Mouse (Mus musculus) intestine, embryonic 16.5 days (tissue): ENCODE measurements around the gene Rnf217. TPM values are rescaled to one million over a fixed set of nuclear protein-coding genes. Genes with fewer than 3 reads are reported as not detected.

Source experiments
- ATAC-seq: fragments of 200-750 bp; cut with Nextera tagmentation; 2 replicates; pipeline ENCODE4 v1.8.0; 2017; ENCODE audit warnings: moderate TSS enrichment, moderate library complexity
- H3K27ac ChIP-seq: fragments of 300-500 bp; sonication (generic); 2 replicates; pipeline ENCODE4 v1.5.1; 2014; ENCODE audit warnings: mild to moderate bottlenecking, low read length
- H3K27me3 ChIP-seq: fragments of 300-500 bp; sonication (generic); replicated peaks from 2 replicates; pipeline ENCODE4 v1.6.1; 2014; ENCODE audit warnings: low read length, control low read depth, mixed read lengths; ENCODE audit not compliant: control insufficient read depth, insufficient read depth
- H3K36me3 ChIP-seq: fragments of 300-500 bp; sonication (generic); 2 replicates; pipeline ENCODE4 v1.6.1; 2014; ENCODE audit warnings: low read length, control low read depth; ENCODE audit not compliant: control insufficient read depth, insufficient read depth
- H3K4me1 ChIP-seq: fragments of 300-500 bp; sonication (generic); 2 replicates; pipeline ENCODE4 v1.6.1; 2014; ENCODE audit warnings: low read length, control low read depth, mixed read lengths; ENCODE audit not compliant: control insufficient read depth, insufficient read depth
- H3K4me2 ChIP-seq: fragments of 300-500 bp; sonication (generic); 2 replicates; pipeline ENCODE4 v1.6.1; 2014; ENCODE audit warnings: low read depth, low read length, control low read depth
- H3K4me3 ChIP-seq: fragments of 300-500 bp; sonication (generic); 2 replicates; pipeline ENCODE4 v1.5.1; 2014; ENCODE audit warnings: mild to moderate bottlenecking, low read length
- H3K9ac ChIP-seq: fragments of 300-500 bp; sonication (generic); 2 replicates; pipeline ENCODE4 v1.6.1; 2014; ENCODE audit warnings: low read depth, low read length
- H3K9me3 ChIP-seq: fragments of 300-500 bp; sonication (generic); 2 replicates; pipeline ENCODE4 v1.6.1; 2016; ENCODE audit warnings: low read length, control low read depth; ENCODE audit not compliant: control insufficient read depth
- WGBS: fragments of 180-500 bp; shearing (Covaris S2); extraction: QIAGEN DNeasy Blood & Tissue Kit; methylation state at CpG from one replicate; pipeline ENCODE4 v1.1.7; 2014; 5-methylcytosine and 5-hydroxymethylcytosine counted together
- polyA plus RNA-seq: library from polyadenylated mRNA; unstranded; fragments of >200 nt; fragmentation: Nextera tagmentation; extraction: Ambion mirVana; gene quantifications from 2 replicates; pipeline ENCODE4 v1.2.1, GENCODE M21; 2015

The Rnf217 gene
- polyA plus RNA-seq, 1 experiment from 2014 or later, result 1.1 TPM

- H3K4me1 ChIP-seq, result no peaks in the 10 kb centered on the region
- no peak for ATAC-seq
- no peak overlapping the region for H3K27ac ChIP-seq
- no peak overlapping the region for H3K4me2 ChIP-seq
- no peaks in the 10 kb centered on the region for H3K27me3 ChIP-seq
- 45% methylated on average over 10 of the region's 10 CpGs for WGBS
- no peaks in the 10 kb centered on the region for H3K36me3 ChIP-seq
- no peaks in the 10 kb centered on the region for H3K9me3 ChIP-seq
- H3K9ac ChIP-seq, result no peak overlapping the region
- no peak overlapping the region for H3K4me3 ChIP-seq
These were observed 141.7 kb downstream of the Rnf217 start for GRCm38 (mm10) chr10:31467043-31467898.

GRCm38 (mm10) chr10:31465840-31466541, 143.0 kb downstream of the Rnf217 start:
- no peak for ATAC-seq
- H3K27me3 ChIP-seq, result no peaks in the 10 kb centered on the region
- H3K9me3 ChIP-seq, result no peaks in the 10 kb centered on the region
- H3K27ac ChIP-seq, result no peak overlapping the region
- H3K4me3 ChIP-seq, result no peak overlapping the region
- 74% methylated on average over 6 of the region's 6 CpGs for WGBS
- H3K36me3 ChIP-seq, result no peaks in the 10 kb centered on the region
- H3K9ac ChIP-seq, result no peak overlapping the region
- H3K4me2 ChIP-seq, result no peak overlapping the region
- no peaks in the 10 kb centered on the region for H3K4me1 ChIP-seq

- no peaks in the 10 kb centered on the region for H3K4me1 ChIP-seq
- WGBS, result 58% methylated on average over 4 of the region's 4 CpGs
- no peak overlapping the region for H3K4me2 ChIP-seq
- ATAC-seq, result no peak
- H3K36me3 ChIP-seq, result no peaks in the 10 kb centered on the region
- H3K4me3 ChIP-seq, result no peak overlapping the region
- no peak overlapping the region for H3K9ac ChIP-seq
- H3K27me3 ChIP-seq, result no peaks in the 10 kb centered on the region
- no peak overlapping the region for H3K27ac ChIP-seq
- no peaks in the 10 kb centered on the region for H3K9me3 ChIP-seq
These were observed 143.6 kb downstream of the Rnf217 start for GRCm38 (mm10) chr10:31465424-31465823.

- no peak overlapping the region for H3K4me3 ChIP-seq
- no peak for ATAC-seq
- no peaks in the 10 kb centered on the region for H3K36me3 ChIP-seq
- H3K4me1 ChIP-seq, result no peaks in the 10 kb centered on the region
- no peak overlapping the region for H3K4me2 ChIP-seq
- no peak overlapping the region for H3K9ac ChIP-seq
- WGBS, result 92% methylated on average over 2 of the region's 2 CpGs
- no peaks in the 10 kb centered on the region for H3K9me3 ChIP-seq
- no peak overlapping the region for H3K27ac ChIP-seq
- no peaks in the 10 kb centered on the region for H3K27me3 ChIP-seq
These were observed 145.9 kb downstream of the Rnf217 start for GRCm38 (mm10) chr10:31463044-31463443.

GRCm38 (mm10) chr10:31456806-31457205, 152.2 kb downstream of the Rnf217 start:
- no peak for ATAC-seq
- no peaks in the 10 kb centered on the region for H3K36me3 ChIP-seq
- WGBS, result 69% methylated on average over 1 of the region's 1 CpGs

GRCm38 (mm10) chr10:31447083-31447482, 161.9 kb downstream of the Rnf217 start:
- ATAC-seq, result no peak
- Histone ChIP-seq H3K4me3 (no peak overlapping the region), H3K9me3 (no peaks in the 10 kb centered on the region), H3K4me1 (no peaks in the 10 kb centered on the region), H3K4me2 (no peak overlapping the region), H3K9ac (no peak overlapping the region), H3K36me3 (no peaks in the 10 kb centered on the region), H3K27me3 (no peaks in the 10 kb centered on the region), H3K27ac (no peak overlapping the region)
- WGBS, result 27% methylated on average over 1 of the region's 1 CpGs

More at GRCm38 (mm10) chr10:31456806-31457205, 152.2 kb downstream of the Rnf217 start:
- Histone ChIP-seq H3K27me3 (no peaks in the 10 kb centered on the region), H3K27ac (no peak overlapping the region), H3K9me3 (no peaks in the 10 kb centered on the region), H3K4me2 (no peak overlapping the region), H3K4me3 (no peak overlapping the region), H3K9ac (no peak overlapping the region), H3K4me1 (no peaks in the 10 kb centered on the region)

- no peaks in the 10 kb centered on the region for H3K4me1 ChIP-seq
- 1% methylated on average over 59 of the region's 59 CpGs for WGBS
- H3K27me3 ChIP-seq, result no peaks in the 10 kb centered on the region
- no peaks in the 10 kb centered on the region for H3K36me3 ChIP-seq
- H3K9ac ChIP-seq, result peak within 1 kb of the TSS; percentile 71
- H3K9me3 ChIP-seq, result no peaks in the 10 kb centered on the region
- peak within 1 kb of the TSS; percentile 68 for H3K4me3 ChIP-seq
- peak; percentile 99 for ATAC-seq
- H3K4me2 ChIP-seq, result peak within 1 kb of the TSS; percentile 90
- no peak within 1 kb of the TSS for H3K27ac ChIP-seq
These were observed 163.5 kb downstream of the Rnf217 start, which contains the start of gene Tpd52l1 for GRCm38 (mm10) chr10:31445291-31446124. Tpd52l1 (minus strand) TSS chr10:31445958.

GRCm38 (mm10) chr10:31444206-31444605, 164.8 kb downstream of the Rnf217 start:
- Histone ChIP-seq H3K4me1 (no peaks in the 10 kb centered on the region), H3K9ac (no peak overlapping the region), H3K27ac (no peak overlapping the region), H3K4me3 (no peak overlapping the region), H3K36me3 (no peaks in the 10 kb centered on the region), H3K9me3 (no peaks in the 10 kb centered on the region), H3K27me3 (no peaks in the 10 kb centered on the region), H3K4me2 (no peak overlapping the region)
- ATAC-seq, result no peak
- 80% methylated on average over 7 of the region's 7 CpGs for WGBS
